Mouse (Mus musculus): ENCODE results near the gene U90926. TPM values are rescaled to one million over a fixed set of nuclear protein-coding genes. Genes with fewer than 3 reads are reported as not detected.

Gene U90926
- polyA plus RNA-seq, 1 experiment = not detected

DNA sequence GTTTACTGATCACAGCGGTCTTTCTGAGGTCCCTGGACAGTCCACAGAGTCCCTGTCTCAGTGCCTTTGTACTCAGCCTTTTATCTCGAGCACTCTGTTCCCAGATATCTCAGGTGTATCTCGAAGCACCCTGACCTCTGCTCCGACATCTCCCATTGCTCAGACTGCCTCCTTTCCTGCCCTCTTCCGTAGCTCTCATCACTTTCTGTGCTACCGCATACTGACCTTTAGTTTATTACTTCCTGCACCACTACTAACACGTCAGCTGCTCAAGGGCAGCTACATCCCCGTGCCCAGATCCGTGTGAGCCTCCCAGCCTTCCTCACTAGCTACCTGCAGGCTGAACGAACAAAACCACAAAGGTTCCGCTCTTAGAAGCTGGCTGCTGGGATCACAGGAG lies 33.4 kb upstream of the U90926 start:
- Histone ChIP-seq H3K4me1 (ENCODE audit: control insufficient read depth, insufficient read depth, insufficient read length, low read length) (peaks cover 4% of the 10 kb centered on the region; the same call in 1 of the 2 replicates), H3K36me3 (ENCODE audit: control insufficient read depth, insufficient read depth, low read length) (no peaks in the 10 kb centered on the region; the same call in 1 of the 2 replicates), H3K4me3 (ENCODE audit: low read depth, low read length) (no peak overlapping the region), H3K27ac (ENCODE audit: insufficient read depth, low read depth, low read length) (peak overlapping the region; percentile 60), H3K27me3 (ENCODE audit: control insufficient read depth, insufficient read depth, low read length) (no peaks in the 10 kb centered on the region; the same call in 1 of the 2 replicates)
- no peak for TF ChIP-seq CTCF (IDR thresholded peaks at IDR 0.05; ENCODE audit: extremely low read depth, insufficient read length, insufficient replicate concordance, low read depth, low read length)
- TF ChIP-seq POLR2A (IDR thresholded peaks at IDR 0.05; ENCODE audit: low read depth, low read length) = no peak
- 56% methylated on average over 11 of the region's 11 CpGs for WGBS

DNA sequence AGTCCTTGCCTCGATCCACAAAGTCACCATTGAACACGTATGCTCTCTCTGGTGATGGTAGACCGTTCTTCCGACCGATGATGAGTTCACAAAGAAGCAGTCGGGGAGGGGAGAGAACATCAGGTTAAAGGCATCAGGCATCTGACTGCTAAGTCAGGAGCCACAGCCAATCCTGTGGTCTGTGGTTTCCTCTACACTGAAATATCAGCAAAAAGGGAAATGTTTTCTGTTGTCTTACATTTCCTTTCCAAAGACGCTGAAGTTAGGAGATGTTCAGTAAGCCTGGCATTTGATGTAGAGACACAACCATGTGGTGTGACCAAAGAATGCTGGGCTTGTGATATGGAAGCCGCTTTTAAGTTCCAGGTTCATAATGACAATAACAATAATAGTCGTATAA lies 30.3 kb upstream of the U90926 start:
- Histone ChIP-seq H3K27ac (ENCODE audit: insufficient read depth, low read depth, low read length) (no peak overlapping the region), H3K27me3 (ENCODE audit: control insufficient read depth, insufficient read depth, low read length) (no peaks in the 10 kb centered on the region), H3K36me3 (ENCODE audit: control insufficient read depth, insufficient read depth, low read length) (no peaks in the 10 kb centered on the region; the same call in 1 of the 2 replicates), H3K4me3 (ENCODE audit: low read depth, low read length) (no peak overlapping the region), H3K4me1 (ENCODE audit: control insufficient read depth, insufficient read depth, insufficient read length, low read length) (peaks cover 4% of the 10 kb centered on the region; the same call in 1 of the 2 replicates)
- TF ChIP-seq POLR2A (IDR thresholded peaks at IDR 0.05; ENCODE audit: low read depth, low read length) (no peak), CTCF (IDR thresholded peaks at IDR 0.05; ENCODE audit: extremely low read depth, insufficient read length, insufficient replicate concordance, low read depth, low read length) (no peak)
- 76% methylated on average over 9 of the region's 9 CpGs for WGBS

DNA sequence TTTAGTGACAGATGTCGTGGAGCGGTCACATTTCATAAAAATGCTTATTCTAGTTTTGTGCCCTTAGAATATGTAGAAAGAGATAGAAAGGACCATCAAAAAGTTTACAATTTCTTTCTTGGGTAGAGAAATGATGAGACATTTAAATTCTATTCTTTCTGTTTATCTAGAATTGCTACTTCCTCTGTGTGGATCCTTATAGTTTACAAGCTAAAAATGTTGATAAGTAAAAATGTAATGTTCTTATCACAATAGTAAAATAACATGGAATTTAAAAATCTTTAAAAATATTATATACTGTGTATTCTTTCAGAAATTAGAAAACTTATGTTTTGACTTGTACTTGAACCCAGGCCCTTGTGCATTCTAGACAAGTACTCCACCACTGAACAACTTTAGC lies 29.7 kb upstream of the U90926 start:
- TF ChIP-seq POLR2A (IDR thresholded peaks at IDR 0.05; ENCODE audit: low read depth, low read length) (no peak), CTCF (IDR thresholded peaks at IDR 0.05; ENCODE audit: extremely low read depth, insufficient read length, insufficient replicate concordance, low read depth, low read length) (no peak)
- WGBS = 96% methylated on average over 2 of the region's 2 CpGs

DNA sequence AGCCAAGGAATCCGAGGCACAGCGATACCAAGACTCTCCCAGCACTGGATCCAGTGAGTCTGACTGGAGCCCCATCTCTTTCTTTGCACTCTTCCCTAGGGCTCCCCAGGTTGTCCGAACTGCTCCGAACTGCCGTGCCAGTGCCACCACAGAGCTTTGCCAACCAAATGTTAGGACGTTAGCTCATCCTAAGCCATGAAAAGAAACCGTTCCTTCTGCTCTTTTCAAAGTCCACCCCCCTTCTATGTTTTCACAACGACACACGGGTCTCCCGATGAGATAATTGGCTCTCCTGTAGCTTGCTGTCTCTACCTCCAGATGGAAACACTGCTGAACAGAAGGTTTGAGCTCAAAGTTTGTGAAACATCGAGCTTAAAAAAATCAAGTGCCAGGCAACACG lies 25.6 kb upstream of the U90926 start:
- no peak for TF ChIP-seq CTCF (IDR thresholded peaks at IDR 0.05; ENCODE audit: extremely low read depth, insufficient read length, insufficient replicate concordance, low read depth, low read length)
- no peak for TF ChIP-seq POLR2A (IDR thresholded peaks at IDR 0.05; ENCODE audit: low read depth, low read length)
- Histone ChIP-seq H3K4me3 (ENCODE audit: low read depth, low read length) (no peak overlapping the region), H3K36me3 (ENCODE audit: control insufficient read depth, insufficient read depth, low read length) (no peaks in the 10 kb centered on the region), H3K27ac (ENCODE audit: insufficient read depth, low read depth, low read length) (no peak overlapping the region), H3K4me1 (ENCODE audit: control insufficient read depth, insufficient read depth, insufficient read length, low read length) (no peaks in the 10 kb centered on the region), H3K27me3 (ENCODE audit: control insufficient read depth, insufficient read depth, low read length) (no peaks in the 10 kb centered on the region)
- WGBS = 94% methylated on average over 12 of the region's 12 CpGs

More for the DNA sequence above, 29.7 kb upstream of the U90926 start:
- H3K4me1 ChIP-seq (ENCODE audit: control insufficient read depth, insufficient read depth, insufficient read length, low read length) = peaks cover 4% of the 10 kb centered on the region; the same call in 1 of the 2 replicates
- no peak overlapping the region for H3K4me3 ChIP-seq (ENCODE audit: low read depth, low read length)
- no peak overlapping the region for H3K27ac ChIP-seq (ENCODE audit: insufficient read depth, low read depth, low read length)
- no peaks in the 10 kb centered on the region; the same call in 1 of the 2 replicates for H3K36me3 ChIP-seq (ENCODE audit: control insufficient read depth, insufficient read depth, low read length)
- no peaks in the 10 kb centered on the region for H3K27me3 ChIP-seq (ENCODE audit: control insufficient read depth, insufficient read depth, low read length)

DNA sequence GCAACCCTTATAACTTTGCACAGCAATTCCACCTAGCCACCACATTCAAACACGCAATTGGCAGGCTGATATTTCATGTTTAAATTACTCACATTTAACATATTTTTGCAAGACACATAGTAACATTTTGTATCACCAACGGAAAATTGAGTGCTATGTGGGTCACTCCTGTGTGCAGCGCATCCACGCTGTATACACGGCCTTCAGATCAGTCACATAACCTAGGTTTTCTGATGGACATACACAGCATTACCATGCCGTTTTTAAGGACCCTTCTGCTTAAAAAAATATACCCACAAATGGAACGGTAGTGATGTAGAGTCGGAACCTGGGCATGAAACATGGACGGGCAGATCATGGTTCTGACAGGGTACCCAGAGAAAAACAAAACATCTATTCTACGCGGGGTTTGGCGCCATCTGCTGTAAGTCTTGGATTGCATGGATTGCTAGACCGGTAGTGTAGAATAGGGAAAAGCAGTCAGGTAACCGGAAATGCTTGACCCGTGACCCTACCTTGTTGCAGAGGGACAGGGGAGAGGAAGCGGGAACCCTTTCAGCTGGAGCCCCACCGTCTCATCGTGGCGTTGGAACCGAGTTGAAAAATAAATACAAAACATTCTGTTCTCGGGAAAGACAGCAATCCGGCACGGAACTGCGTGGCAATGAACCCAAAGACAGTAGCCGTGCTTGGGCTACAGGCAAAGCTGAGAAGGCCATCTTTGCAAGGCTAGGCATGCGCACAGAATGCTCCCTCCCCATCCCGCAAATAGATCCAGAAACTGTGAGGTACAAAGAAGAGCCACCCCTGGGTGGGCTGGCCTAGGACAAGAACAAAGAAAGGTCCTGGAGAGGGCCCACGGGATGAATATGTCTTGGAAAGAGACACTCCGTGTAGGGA lies 24.4 kb upstream of the U90926 start:
- peaks cover 3% of the 10 kb centered on the region; the same call in 1 of the 2 replicates for H3K4me1 ChIP-seq (ENCODE audit: control insufficient read depth, insufficient read depth, insufficient read length, low read length)
- no peaks in the 10 kb centered on the region for H3K27me3 ChIP-seq (ENCODE audit: control insufficient read depth, insufficient read depth, low read length)
- 42% methylated on average over 29 of the region's 29 CpGs for WGBS
- H3K4me3 ChIP-seq (ENCODE audit: low read depth, low read length) = peak overlapping the region; percentile 2; the same call in 1 of the 2 replicates
- TF ChIP-seq POLR2A (IDR thresholded peaks at IDR 0.05; ENCODE audit: low read depth, low read length) = no peak
- TF ChIP-seq CTCF (IDR thresholded peaks at IDR 0.05; ENCODE audit: extremely low read depth, insufficient read length, insufficient replicate concordance, low read depth, low read length) = peak; percentile 59; the same call in 1 of the 2 replicates
- H3K27ac ChIP-seq (ENCODE audit: insufficient read depth, low read depth, low read length) = no peak overlapping the region
- H3K36me3 ChIP-seq (ENCODE audit: control insufficient read depth, insufficient read depth, low read length) = no peaks in the 10 kb centered on the region

DNA sequence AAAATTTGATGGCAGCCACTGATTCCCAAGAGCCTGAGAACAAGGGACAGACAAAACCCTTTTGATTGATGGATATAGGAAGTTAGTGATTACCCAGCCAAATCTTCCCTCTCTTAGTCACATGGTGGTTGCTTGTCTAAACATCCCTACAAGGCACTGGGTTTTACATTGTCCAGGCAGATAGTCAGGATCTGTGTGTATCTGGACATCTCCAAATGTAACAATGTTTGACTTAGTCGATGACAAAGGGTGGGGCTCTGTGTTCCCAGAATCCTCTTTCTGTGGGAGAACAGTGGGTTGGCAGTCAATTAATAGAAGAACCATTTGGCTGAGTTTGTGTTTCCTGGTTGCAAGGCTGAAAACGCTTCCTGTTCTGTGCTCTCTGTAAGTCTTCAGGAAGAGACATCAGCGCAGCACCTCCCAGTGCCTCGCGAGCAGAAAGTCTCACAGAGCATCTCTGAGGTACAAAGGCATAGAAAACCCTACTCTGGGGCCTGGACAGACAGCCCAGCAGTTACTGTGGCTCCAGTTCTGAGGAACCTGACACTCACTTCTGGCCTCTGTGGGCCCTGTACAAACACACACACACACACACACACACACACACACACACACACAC lies 19.8 kb upstream of the U90926 start:
- 13% methylated on average over 5 of the region's 5 CpGs for WGBS
- peak overlapping the region; percentile 42 for H3K4me3 ChIP-seq (ENCODE audit: low read depth, low read length)
- peak overlapping the region; percentile 59 for H3K27ac ChIP-seq (ENCODE audit: insufficient read depth, low read depth, low read length)
- TF ChIP-seq POLR2A (IDR thresholded peaks at IDR 0.05; ENCODE audit: low read depth, low read length) (no peak), CTCF (IDR thresholded peaks at IDR 0.05; ENCODE audit: extremely low read depth, insufficient read length, insufficient replicate concordance, low read depth, low read length) (no peak)
- no peaks in the 10 kb centered on the region for H3K36me3 ChIP-seq (ENCODE audit: control insufficient read depth, insufficient read depth, low read length)
- H3K4me1 ChIP-seq (ENCODE audit: control insufficient read depth, insufficient read depth, insufficient read length, low read length) = peaks cover 3% of the 10 kb centered on the region; the same call in 1 of the 2 replicates
- no peaks in the 10 kb centered on the region for H3K27me3 ChIP-seq (ENCODE audit: control insufficient read depth, insufficient read depth, low read length)

DNA sequence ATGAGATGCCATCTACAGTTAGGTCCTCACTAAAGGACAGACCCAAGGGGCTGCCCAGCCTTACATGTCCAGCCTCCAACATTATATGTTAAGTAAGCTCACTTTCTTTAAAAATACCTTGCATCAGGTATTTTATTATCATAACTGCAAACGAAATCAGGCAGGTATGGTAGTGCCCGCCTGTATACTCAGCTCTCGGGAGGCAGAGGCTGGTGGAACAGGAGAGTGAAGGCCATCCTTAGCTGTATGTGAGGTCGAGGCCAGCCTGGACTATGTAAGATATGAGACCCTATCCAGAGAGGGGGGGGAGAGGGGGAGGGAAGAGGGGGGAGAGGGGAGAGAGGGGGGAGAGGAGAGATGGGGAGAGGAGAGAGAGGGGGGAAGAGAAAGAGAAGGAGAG lies 18.2 kb upstream of the U90926 start:
- H3K36me3 ChIP-seq (ENCODE audit: control insufficient read depth, insufficient read depth, low read length) = no peaks in the 10 kb centered on the region
- no peaks in the 10 kb centered on the region for H3K27me3 ChIP-seq (ENCODE audit: control insufficient read depth, insufficient read depth, low read length)
- 87% methylated on average over 4 of the region's 4 CpGs for WGBS
- no peak overlapping the region for H3K27ac ChIP-seq (ENCODE audit: insufficient read depth, low read depth, low read length)
- TF ChIP-seq CTCF (IDR thresholded peaks at IDR 0.05; ENCODE audit: extremely low read depth, insufficient read length, insufficient replicate concordance, low read depth, low read length) (no peak), POLR2A (IDR thresholded peaks at IDR 0.05; ENCODE audit: low read depth, low read length) (no peak)
- peaks cover 3% of the 10 kb centered on the region; the same call in 1 of the 2 replicates for H3K4me1 ChIP-seq (ENCODE audit: control insufficient read depth, insufficient read depth, insufficient read length, low read length)
- no peak overlapping the region for H3K4me3 ChIP-seq (ENCODE audit: low read depth, low read length)

Data from small intestine, adult 2 months (tissue).